Mouse (Mus musculus): ENCODE results near the gene Tprn. TPM values are rescaled to one million over a fixed set of nuclear protein-coding genes. Genes with fewer than 3 reads are reported as not detected.

Gene Tprn
- total RNA-seq (2021) = 10 to 100 TPM; 15.5 to 18.7 TPM
- long read RNA-seq, experiment 1, transcript Tprn-201 (4 exons, 2,787 nt) = major isoform, 10 of 12 reads
- long read RNA-seq, experiment 1, partial matches to known transcripts = 1 of 12 reads
- long read RNA-seq, experiment 1, other reads (novel, unspliced or antisense) = 1 of 12 reads
- long read RNA-seq, experiment 2, transcript Tprn-201 (4 exons, 2,787 nt) = major isoform, 23 of 30 reads
- long read RNA-seq, experiment 2, partial matches to known transcripts = 0 of 30 reads
- long read RNA-seq, experiment 2, other reads (novel, unspliced or antisense) = 7 of 30 reads

GRCm38 (mm10) chr2:25262291-25262767, at the start of gene Tprn:
Tprn (plus strand) TSS chr2:25262618.
- DNase-seq (ENCODE audit: low spot score in 2 of 2) = peak; percentile 80 to 91

- no peak for DNase-seq (ENCODE audit: low spot score in 2 of 2)
Measured at GRCm38 (mm10) chr2:25213266-25213865, 49.1 kb upstream of the Tprn start.

GRCm38 (mm10) chr2:25214444-25214843, 48.0 kb upstream of the Tprn start, which contains the start of gene Stpg3:
Stpg3 (minus strand) TSS chr2:25214637.
- no peak for DNase-seq (ENCODE audit: low spot score in 2 of 2)

GRCm38 (mm10) chr2:25217666-25218065, 44.8 kb upstream of the Tprn start:
- no peak for DNase-seq (ENCODE audit: low spot score in 2 of 2)

- DNase-seq (ENCODE audit: low spot score in 2 of 2) = no peak
Measured at GRCm38 (mm10) chr2:25218445-25218844, 44.0 kb upstream of the Tprn start, which contains the start of gene Fam166a. Fam166a (plus strand) TSS chr2:25218745.

- no peak for DNase-seq (ENCODE audit: low spot score in 2 of 2)
Measured at GRCm38 (mm10) chr2:25221331-25221772, 41.1 kb upstream of the Tprn start.

- peak; percentile 60 to 61 for DNase-seq (ENCODE audit: low spot score in 2 of 2)
Measured at GRCm38 (mm10) chr2:25223681-25224491, 38.5 kb upstream of the Tprn start.

GRCm38 (mm10) chr2:25224492-25224765, 38.0 kb upstream of the Tprn start, which contains the start of gene Tubb4b:
Tubb4b (minus strand) TSS chr2:25224702.
- DNase-seq (ENCODE audit: low spot score in 2 of 2) = no peak

GRCm38 (mm10) chr2:25224766-25225752, 37.4 kb upstream of the Tprn start:
- peak; percentile 84 to 96 for DNase-seq (ENCODE audit: low spot score in 2 of 2)

GRCm38 (mm10) chr2:25225811-25226379, 36.5 kb upstream of the Tprn start:
- no peak for DNase-seq (ENCODE audit: low spot score in 2 of 2)

- DNase-seq (ENCODE audit: low spot score in 2 of 2) = no peak
Measured at GRCm38 (mm10) chr2:25226864-25227263, 35.6 kb upstream of the Tprn start.

GRCm38 (mm10) chr2:25227406-25227805, 35.0 kb upstream of the Tprn start:
- DNase-seq (ENCODE audit: low spot score in 2 of 2) = no peak

GRCm38 (mm10) chr2:25228431-25228889, 34.0 kb upstream of the Tprn start:
- peak; percentile 62 to 78 for DNase-seq (ENCODE audit: low spot score in 2 of 2)

- no peak for DNase-seq (ENCODE audit: low spot score in 2 of 2)
Measured at GRCm38 (mm10) chr2:25228995-25229530, 33.4 kb upstream of the Tprn start.

- no peak for DNase-seq (ENCODE audit: low spot score in 2 of 2)
Measured at GRCm38 (mm10) chr2:25229582-25229981, 32.8 kb upstream of the Tprn start.

- DNase-seq (ENCODE audit: low spot score in 2 of 2) = no peak
Measured at GRCm38 (mm10) chr2:25230581-25230980, 31.8 kb upstream of the Tprn start.

- DNase-seq (ENCODE audit: low spot score in 2 of 2) = no peak
Measured at GRCm38 (mm10) chr2:25231038-25231437, 31.4 kb upstream of the Tprn start.

- DNase-seq (ENCODE audit: low spot score in 2 of 2) = no peak
Measured at GRCm38 (mm10) chr2:25233421-25233820, 29.0 kb upstream of the Tprn start.

GRCm38 (mm10) chr2:25234050-25234449, 28.4 kb upstream of the Tprn start, which contains the start of gene Slc34a3:
Slc34a3 (minus strand) TSS chr2:25234364.
- DNase-seq (ENCODE audit: low spot score in 2 of 2) = no peak

All from adrenal gland, postnatal 4 days (tissue).